Mouse (Mus musculus): Measurements from ENCODE around the gene Ube4b.

Gene Ube4b

GRCm38 (mm10) chr4:149429592-149429991 lies 3.0 kb upstream of the Ube4b start:
- no peak for DNase-seq (ENCODE audit: low spot score)

GRCm38 (mm10) chr4:149425801-149426292 lies 702 bp downstream of the Ube4b start:
- DNase-seq (ENCODE audit: low spot score), result no peak

- no peak for DNase-seq (ENCODE audit: low spot score)
These were observed 1.8 kb downstream of the Ube4b start for GRCm38 (mm10) chr4:149424755-149425154.

- peak; percentile 50 for DNase-seq (ENCODE audit: low spot score)
These were observed 8.6 kb downstream of the Ube4b start for GRCm38 (mm10) chr4:149417854-149418365.

GRCm38 (mm10) chr4:149416986-149417385 lies 9.6 kb downstream of the Ube4b start:
- DNase-seq (ENCODE audit: low spot score), result no peak

- no peak for DNase-seq (ENCODE audit: low spot score)
These were observed 10.1 kb downstream of the Ube4b start for GRCm38 (mm10) chr4:149416417-149416816.

GRCm38 (mm10) chr4:149415651-149416169 lies 10.8 kb downstream of the Ube4b start:
- no peak for DNase-seq (ENCODE audit: low spot score)

GRCm38 (mm10) chr4:149414259-149414658 lies 12.3 kb downstream of the Ube4b start:
- DNase-seq (ENCODE audit: low spot score), result no peak

- no peak for DNase-seq (ENCODE audit: low spot score)
These were observed 16.8 kb downstream of the Ube4b start for GRCm38 (mm10) chr4:149409759-149410158.

- DNase-seq (ENCODE audit: low spot score), result no peak
These were observed 18.2 kb downstream of the Ube4b start for GRCm38 (mm10) chr4:149408331-149408730.

- DNase-seq (ENCODE audit: low spot score), result no peak
These were observed 19.1 kb downstream of the Ube4b start for GRCm38 (mm10) chr4:149407461-149407860.

- no peak for DNase-seq (ENCODE audit: low spot score)
These were observed 20.7 kb downstream of the Ube4b start for GRCm38 (mm10) chr4:149405713-149406443.

- no peak for DNase-seq (ENCODE audit: low spot score)
These were observed 21.7 kb downstream of the Ube4b start for GRCm38 (mm10) chr4:149404640-149405465.

- no peak for DNase-seq (ENCODE audit: low spot score)
These were observed 23.5 kb downstream of the Ube4b start for GRCm38 (mm10) chr4:149403037-149403436.

GRCm38 (mm10) chr4:149401591-149401982 lies 25.0 kb downstream of the Ube4b start:
- DNase-seq (ENCODE audit: low spot score), result no peak

- no peak for DNase-seq (ENCODE audit: low spot score)
These were observed 25.5 kb downstream of the Ube4b start for GRCm38 (mm10) chr4:149400878-149401590.

GRCm38 (mm10) chr4:149399331-149399910 lies 27.1 kb downstream of the Ube4b start:
- DNase-seq (ENCODE audit: low spot score), result peak; percentile 71

GRCm38 (mm10) chr4:149398181-149398735 lies 28.3 kb downstream of the Ube4b start:
- DNase-seq (ENCODE audit: low spot score), result no peak

GRCm38 (mm10) chr4:149396433-149397306 lies 29.9 kb downstream of the Ube4b start:
- no peak for DNase-seq (ENCODE audit: low spot score)

- DNase-seq (ENCODE audit: low spot score), result no peak
These were observed 31.0 kb downstream of the Ube4b start for GRCm38 (mm10) chr4:149395581-149395980.
